Mouse (Mus musculus) MEL (cell line): ENCODE measurements at regions not wholly inside any gene's neighbourhood (a gene's known extent, or its start where the extent isn't known, plus 50 kb on each side); places are given as distances from the start of the nearest gene placed in this dataset.

Experiments used
- DNase-seq: peaks from one replicate; pipeline ENCODE4 v3.0.0; 2011; ENCODE audit warnings: low read depth, low spot score
- H3K27ac ChIP-seq: 2 replicates; pipeline ENCODE4 v1.5.1; 2012; ENCODE audit warnings: low read depth, mild to moderate bottlenecking, control low read depth, low read length, moderate library complexity; ENCODE audit not compliant: control insufficient read depth
- H3K27me3 ChIP-seq, 2 experiments: fragments of 150-350 bp in 1 of 2; sonication (generic) in 1 of 2; 2 replicates each; pipeline ENCODE4 v1.6.1; 2012; ENCODE audit warnings: low read length in 2 of 2, mild to moderate bottlenecking in 2 of 2, improper control_type of control experiment in 1 of 2, moderate library complexity in 1 of 2; ENCODE audit not compliant: insufficient read depth in 2 of 2, control insufficient read depth in 1 of 2
- H3K36me3 ChIP-seq, 2 experiments: 2 replicates each; pipeline ENCODE4 v1.6.1; 2012 to 2014; ENCODE audit warnings: low read length in 2 of 2, improper control_type of control experiment in 1 of 2, inconsistent platforms in 1 of 2, mild to moderate bottlenecking in 1 of 2; ENCODE audit not compliant: insufficient read depth in 2 of 2, control insufficient read depth in 1 of 2
- H3K4me1 ChIP-seq, 2 experiments: fragments of 150-350 bp in 1 of 2; sonication (generic) in 1 of 2; 2 replicates each; pipeline ENCODE4 v1.6.1; 2012; ENCODE audit warnings: low read length in 2 of 2, improper control_type of control experiment in 1 of 2, mild to moderate bottlenecking in 1 of 2; ENCODE audit not compliant: insufficient read depth in 2 of 2, control insufficient read depth in 1 of 2
- H3K4me3 ChIP-seq, 2 experiments: fragments of 150-350 bp in 1 of 2; sonication (generic) in 1 of 2; 2 replicates each; pipeline ENCODE4 v1.5.1; 2012; ENCODE audit warnings: low read depth in 2 of 2, low read length in 2 of 2, mild to moderate bottlenecking in 2 of 2, moderate library complexity in 2 of 2, control low read depth in 1 of 2, improper control_type of control experiment in 1 of 2; ENCODE audit not compliant: control insufficient read depth in 1 of 2, insufficient read depth in 1 of 2
- H3K79me2 ChIP-seq: 2 replicates; pipeline ENCODE4 v1.6.1; 2012; ENCODE audit warnings: mild to moderate bottlenecking, low read length, moderate library complexity; ENCODE audit not compliant: control insufficient read depth, poor library complexity, insufficient read depth
- H3K9ac ChIP-seq: 2 replicates; pipeline ENCODE4 v1.6.1; 2012; ENCODE audit warnings: low read depth, mild to moderate bottlenecking, control low read depth, low read length, moderate library complexity; ENCODE audit not compliant: control insufficient read depth, poor library complexity, severe bottlenecking
- H3K9me3 ChIP-seq: fragments of 150-350 bp; sonication (generic); replicated peaks from 2 replicates; pipeline ENCODE4 v1.6.1; 2012; ENCODE audit warnings: mild to moderate bottlenecking, low read length, improper control_type of control experiment, moderate library complexity; ENCODE audit not compliant: insufficient read depth
- CHD1 ChIP-seq: IDR thresholded peaks from 2 replicates; pipeline ENCODE4 v1.6.1; 2012; ENCODE audit warnings: low read depth, mild to moderate bottlenecking, inconsistent platforms, low read length, improper control_type of control experiment
- CHD2 ChIP-seq: IDR thresholded peaks from 2 replicates; pipeline ENCODE4 v1.6.1; 2011; ENCODE audit warnings: low read length, improper control_type of control experiment
- CTCF ChIP-seq, 3 experiments: IDR thresholded peaks in 2 of 3; conservative IDR thresholded peaks in 1 of 3; 2 replicates each; pipeline ENCODE4 v1.5.1; 2011 to 2012; ENCODE audit warnings: low read length in 3 of 3, low read depth in 2 of 3, mild to moderate bottlenecking in 2 of 3, improper control_type of control experiment in 1 of 3, inconsistent platforms in 1 of 3, mixed read lengths in 1 of 3, moderate library complexity in 1 of 3; ENCODE audit not compliant: control insufficient read depth in 1 of 3, insufficient read depth in 1 of 3, poor library complexity in 1 of 3, severe bottlenecking in 1 of 3
- ELF1 ChIP-seq: IDR thresholded peaks from 2 replicates; pipeline ENCODE4 v1.6.1; 2014; ENCODE audit warnings: low read depth, mild to moderate bottlenecking, inconsistent platforms, low read length, improper control_type of control experiment, moderate library complexity
- EP300 ChIP-seq, 2 experiments: IDR thresholded peaks; 2 replicates each; pipeline ENCODE4 v1.6.1; 2011; ENCODE audit warnings: improper control_type of control experiment in 2 of 2, low read length in 2 of 2, low read depth in 1 of 2, mild to moderate bottlenecking in 1 of 2
- GABPA ChIP-seq: IDR thresholded peaks from 2 replicates; pipeline ENCODE4 v1.6.1; 2012; ENCODE audit warnings: low read depth, mild to moderate bottlenecking, inconsistent platforms, low read length, improper control_type of control experiment, moderate library complexity
- GATA1 ChIP-seq: IDR thresholded peaks from 2 replicates; pipeline ENCODE4 v1.6.1; 2011; ENCODE audit warnings: low read depth, low read length, improper control_type of control experiment
- JUND ChIP-seq: IDR thresholded peaks from 2 replicates; pipeline ENCODE4 v1.6.1; 2011; ENCODE audit warnings: low read depth, mild to moderate bottlenecking, improper control_type of control experiment, low read length
- MAX ChIP-seq: IDR thresholded peaks from 2 replicates; pipeline ENCODE4 v1.6.1; 2011; ENCODE audit warnings: low read length, improper control_type of control experiment
- MAZ ChIP-seq: IDR thresholded peaks from 2 replicates; pipeline ENCODE4 v1.6.1; 2012; ENCODE audit warnings: low read depth, mild to moderate bottlenecking, inconsistent platforms, low read length, improper control_type of control experiment
- MEF2A ChIP-seq: IDR thresholded peaks from 2 replicates; pipeline ENCODE4 v1.6.1; 2014; ENCODE audit warnings: low read depth, mild to moderate bottlenecking, inconsistent platforms, low read length, improper control_type of control experiment; ENCODE audit not compliant: poor library complexity, insufficient replicate concordance, severe bottlenecking; ENCODE audit errors: extremely low read depth
- MXI1 ChIP-seq: IDR thresholded peaks from 2 replicates; pipeline ENCODE4 v1.6.1; 2011; ENCODE audit warnings: mild to moderate bottlenecking, low read depth, low read length, improper control_type of control experiment
- MYB ChIP-seq: IDR thresholded peaks from 2 replicates; pipeline ENCODE4 v1.6.1; 2011; ENCODE audit warnings: mild to moderate bottlenecking, low read depth, low read length, improper control_type of control experiment
- MYC ChIP-seq: IDR thresholded peaks from 2 replicates; pipeline ENCODE4 v1.6.1; 2011; ENCODE audit warnings: low read depth, mild to moderate bottlenecking, low read length, improper control_type of control experiment, moderate library complexity
- NELFE ChIP-seq: IDR thresholded peaks from 2 replicates; pipeline ENCODE4 v1.6.1; 2011; ENCODE audit warnings: low read depth, low read length, improper control_type of control experiment
- NRF1 ChIP-seq: IDR thresholded peaks from 2 replicates; pipeline ENCODE4 v1.6.1; 2014; ENCODE audit warnings: low read depth, mild to moderate bottlenecking, inconsistent platforms, low read length, improper control_type of control experiment, moderate library complexity; ENCODE audit not compliant: poor library complexity, insufficient read depth, severe bottlenecking
- POLR2A ChIP-seq, 2 experiments: IDR thresholded peaks; 2 replicates each; pipeline ENCODE4 v1.6.1; 2011 to 2012; ENCODE audit warnings: low read length in 2 of 2, mild to moderate bottlenecking in 2 of 2, control low read depth in 1 of 2, improper control_type of control experiment in 1 of 2, low read depth in 1 of 2, moderate library complexity in 1 of 2; ENCODE audit not compliant: control insufficient read depth in 1 of 2, insufficient read depth in 1 of 2, poor library complexity in 1 of 2
- POLR2AphosphoS5 ChIP-seq: IDR thresholded peaks from 2 replicates; pipeline ENCODE4 v1.6.1; 2012; ENCODE audit warnings: low read depth, borderline replicate concordance, mild to moderate bottlenecking, inconsistent platforms, low read length, moderate library complexity, mixed read lengths
- RAD21 ChIP-seq: IDR thresholded peaks from 2 replicates; pipeline ENCODE4 v1.6.1; 2011; ENCODE audit warnings: mild to moderate bottlenecking, low read depth, low read length, improper control_type of control experiment
- RCOR1 ChIP-seq: IDR thresholded peaks from 2 replicates; pipeline ENCODE4 v1.6.1; 2012; ENCODE audit warnings: low read depth, mild to moderate bottlenecking, inconsistent platforms, low read length, improper control_type of control experiment
- SIN3A ChIP-seq: IDR thresholded peaks from 2 replicates; pipeline ENCODE4 v1.6.1; 2012; ENCODE audit warnings: low read length, improper control_type of control experiment, inconsistent platforms
- SMC3 ChIP-seq: IDR thresholded peaks from 2 replicates; pipeline ENCODE4 v1.6.1; 2011; ENCODE audit warnings: low read depth, low read length, improper control_type of control experiment
- TAL1 ChIP-seq: IDR thresholded peaks from 2 replicates; pipeline ENCODE4 v1.6.1; 2012; ENCODE audit warnings: mild to moderate bottlenecking, inconsistent platforms, low read length, moderate library complexity, mixed read lengths
- USF1 ChIP-seq: IDR thresholded peaks from 2 replicates; pipeline ENCODE4 v1.6.1; 2014; ENCODE audit warnings: low read depth, mild to moderate bottlenecking, inconsistent platforms, low read length, improper control_type of control experiment, moderate library complexity
- ZC3H11A ChIP-seq: IDR thresholded peaks from 2 replicates; pipeline ENCODE4 v1.6.1; 2012; ENCODE audit warnings: low read depth, mild to moderate bottlenecking, inconsistent platforms, low read length, improper control_type of control experiment
- ZKSCAN1 ChIP-seq: IDR thresholded peaks from 2 replicates; pipeline ENCODE4 v1.6.1; 2012; ENCODE audit warnings: low read depth, mild to moderate bottlenecking, inconsistent platforms, low read length, improper control_type of control experiment, moderate library complexity

DNA sequence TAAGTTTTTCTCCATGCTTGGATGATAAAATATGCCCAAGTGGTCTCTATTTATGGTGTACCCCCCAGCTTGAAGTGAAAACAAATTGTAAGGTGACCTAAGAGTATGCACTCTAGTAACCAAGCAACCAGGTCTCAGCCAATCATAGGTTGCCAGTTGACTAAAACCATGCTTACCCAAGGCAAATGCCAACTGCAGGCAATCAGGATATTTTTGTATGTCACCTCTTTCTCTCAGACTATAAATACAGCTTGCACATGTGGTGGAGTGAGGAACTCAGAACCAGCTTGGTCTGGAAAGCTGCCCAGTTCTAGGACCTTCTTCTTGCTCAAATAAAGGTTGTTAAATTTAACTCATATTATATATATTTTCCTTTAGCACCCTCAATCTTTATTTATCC, 476.0 kb upstream of the Gm26657 start:
- DNase-seq, result no peak
- H3K9me3 ChIP-seq, result no peaks in the 10 kb centered on the region
- H3K4me3 ChIP-seq, result no peak overlapping the region
- no peak overlapping the region for H3K27ac ChIP-seq
- no peaks in the 10 kb centered on the region for H3K79me2 ChIP-seq
- TF ChIP-seq TAL1, result no peak
- TF ChIP-seq POLR2A (IDR thresholded peaks at IDR 0.05; ENCODE audit: control insufficient read depth in 1 of 2, insufficient read depth in 1 of 2, low read depth in 1 of 2, low read length in 2 of 2, poor library complexity in 1 of 2), result no peak
- no peak for TF ChIP-seq SMC3
- TF ChIP-seq CHD2, result no peak
- no peak for TF ChIP-seq MYB
- TF ChIP-seq MAZ, result no peak
- TF ChIP-seq NRF1, result no peak
- no peak for TF ChIP-seq MEF2A
- no peak for TF ChIP-seq CHD1
- no peak for TF ChIP-seq ELF1
- TF ChIP-seq CTCF (IDR thresholded peaks at IDR 0.05 in 2 of 3, conservative IDR thresholded peaks at IDR 0.05 in 1 of 3; ENCODE audit: control insufficient read depth in 1 of 3, insufficient read depth in 1 of 3, low read depth in 2 of 3, low read length in 3 of 3, poor library complexity in 1 of 3, severe bottlenecking in 1 of 3), result no peak
- no peak for TF ChIP-seq GATA1
- no peak for TF ChIP-seq POLR2AphosphoS5
- TF ChIP-seq ZC3H11A, result no peak
- no peaks in the 10 kb centered on the region for H3K36me3 ChIP-seq
- H3K9ac ChIP-seq, result no peak overlapping the region
- no peaks in the 10 kb centered on the region for H3K4me1 ChIP-seq
- H3K27me3 ChIP-seq, result no peaks in the 10 kb centered on the region

DNA sequence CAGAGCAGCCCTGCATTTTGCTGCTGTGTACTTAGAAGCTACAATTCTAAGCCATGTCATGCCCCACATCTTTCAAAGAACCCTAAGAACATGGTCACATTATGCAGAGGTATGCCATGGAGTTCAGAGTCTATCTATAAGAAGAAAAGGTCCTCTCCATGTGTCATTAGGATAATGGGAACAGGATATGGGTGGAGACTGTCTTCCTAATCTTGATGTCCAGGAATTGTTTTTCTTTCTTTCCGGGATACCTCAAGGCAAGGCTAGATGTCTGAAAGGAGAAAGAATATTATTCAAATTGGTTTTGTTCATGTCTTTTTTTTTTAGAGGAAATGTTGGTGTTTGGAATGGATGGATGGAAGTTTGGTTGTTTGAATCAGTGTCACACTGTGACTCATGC, 477.3 kb upstream of the Gm26657 start:
- Histone ChIP-seq H3K27me3 (no peaks in the 10 kb centered on the region), H3K4me3 (no peak overlapping the region), H3K79me2 (no peaks in the 10 kb centered on the region), H3K27ac (no peak overlapping the region), H3K4me1 (no peaks in the 10 kb centered on the region), H3K36me3 (no peaks in the 10 kb centered on the region), H3K9ac (no peak overlapping the region), H3K9me3 (no peaks in the 10 kb centered on the region)
- TF ChIP-seq ZKSCAN1 (no peak), ELF1 (no peak), TAL1 (no peak), NELFE (no peak)
- no peak for DNase-seq

DNA sequence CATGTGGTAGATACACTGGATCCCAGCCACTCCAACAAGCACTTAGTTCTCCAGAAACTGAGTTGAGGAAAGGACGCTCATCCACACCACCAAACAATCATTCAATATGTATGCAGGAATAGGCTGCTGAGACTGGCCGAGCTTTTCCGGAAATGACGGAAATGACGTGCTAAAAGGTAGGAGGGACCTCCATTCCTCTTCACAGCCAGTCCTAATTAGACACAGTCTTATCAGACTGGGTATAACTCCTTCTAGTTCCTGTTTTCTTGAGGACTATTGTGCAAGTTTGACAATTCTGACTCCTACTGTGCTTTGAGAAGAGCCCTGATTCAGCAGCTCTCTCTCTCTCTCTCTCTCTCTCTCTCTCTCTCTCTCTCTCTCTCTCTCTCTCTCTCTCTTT, 477.9 kb upstream of the Gm26657 start:
- Histone ChIP-seq H3K4me3 (no peak overlapping the region), H3K36me3 (no peaks in the 10 kb centered on the region), H3K79me2 (no peaks in the 10 kb centered on the region), H3K27ac (no peak overlapping the region), H3K9ac (no peak overlapping the region), H3K27me3 (no peaks in the 10 kb centered on the region), H3K4me1 (no peaks in the 10 kb centered on the region), H3K9me3 (no peaks in the 10 kb centered on the region)
- no peak for DNase-seq
- TF ChIP-seq MEF2A, result no peak
- TF ChIP-seq SIN3A, result no peak
- no peak for TF ChIP-seq NELFE
- TF ChIP-seq JUND, result no peak
- no peak for TF ChIP-seq MAX
- TF ChIP-seq NRF1, result no peak
- no peak for TF ChIP-seq MXI1
- TF ChIP-seq GATA1, result no peak
- TF ChIP-seq POLR2A (IDR thresholded peaks at IDR 0.05; ENCODE audit: control insufficient read depth in 1 of 2, insufficient read depth in 1 of 2, low read depth in 1 of 2, low read length in 2 of 2, poor library complexity in 1 of 2), result no peak
- no peak for TF ChIP-seq MYC
- TF ChIP-seq RCOR1, result no peak
- no peak for TF ChIP-seq EP300 (IDR thresholded peaks at IDR 0.05; ENCODE audit: low read depth in 1 of 2, low read length in 2 of 2)
- TF ChIP-seq MYB, result no peak
- no peak for TF ChIP-seq MAZ
- TF ChIP-seq RAD21, result no peak
- no peak for TF ChIP-seq TAL1
- TF ChIP-seq USF1, result no peak
- no peak for TF ChIP-seq GABPA
